Mouse (Mus musculus): ENCODE results near the gene Cbln4. TPM values are rescaled to one million over a fixed set of nuclear protein-coding genes. Genes with fewer than 3 reads are reported as not detected.

Gene Cbln4
- not detected for polyA plus RNA-seq (2014; fragmentation: Illumina TruSeq; extraction: RNeasy Lipid Tissue Mini Kit (QIAGEN cat#74804); ENCODE audit: insufficient read depth, low read depth, low replicate concordance)

DNA sequence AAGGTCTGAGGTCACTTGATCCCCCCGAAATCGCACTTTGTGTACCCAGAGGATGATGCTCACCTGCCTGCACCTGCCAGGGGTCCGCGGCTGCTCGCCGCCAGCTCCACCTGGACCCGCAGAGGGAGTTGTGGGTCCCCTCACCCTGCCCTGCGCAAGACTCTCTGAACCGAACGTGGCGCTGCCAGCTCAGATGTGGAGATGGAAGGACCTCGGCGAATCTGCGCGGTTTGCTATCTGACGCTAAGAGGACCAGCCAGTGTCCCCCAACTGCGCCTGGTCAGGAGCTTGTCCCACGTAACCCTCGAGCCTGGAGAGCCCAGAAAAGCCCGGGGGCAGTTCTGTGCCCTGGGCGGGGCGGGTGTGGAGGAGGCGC is at the start of gene Cbln4:
Gene Cbln4, minus strand, starts transcription at position 232 of the 376 bp plus-strand sequence.

Other genes with a start within 250 kb of the Cbln4 start
- not detected for gene Mc3r, start 205.0 kb upstream of the Cbln4 start, polyA plus RNA-seq (2014; fragmentation: Illumina TruSeq; extraction: RNeasy Lipid Tissue Mini Kit (QIAGEN cat#74804); ENCODE audit: insufficient read depth, low read depth, low replicate concordance)

Data from lung, adult 10 weeks (tissue).